Mouse (Mus musculus): ENCODE measurements around the gene Rara.

- TF ChIP-seq CTCF (IDR thresholded peaks at IDR 0.05; ENCODE audit: borderline replicate concordance, insufficient read depth, low read depth, low read length) = no peak
- no peak for TF ChIP-seq POLR2A (IDR thresholded peaks at IDR 0.05; ENCODE audit: borderline replicate concordance, insufficient read depth, low read length)
Observed at GRCm38 (mm10) chr11:98931513-98932292, 4.1 kb downstream of the Rara start.

All from cerebellum, adult 2 months (tissue).